In the genomic region with DNA sequence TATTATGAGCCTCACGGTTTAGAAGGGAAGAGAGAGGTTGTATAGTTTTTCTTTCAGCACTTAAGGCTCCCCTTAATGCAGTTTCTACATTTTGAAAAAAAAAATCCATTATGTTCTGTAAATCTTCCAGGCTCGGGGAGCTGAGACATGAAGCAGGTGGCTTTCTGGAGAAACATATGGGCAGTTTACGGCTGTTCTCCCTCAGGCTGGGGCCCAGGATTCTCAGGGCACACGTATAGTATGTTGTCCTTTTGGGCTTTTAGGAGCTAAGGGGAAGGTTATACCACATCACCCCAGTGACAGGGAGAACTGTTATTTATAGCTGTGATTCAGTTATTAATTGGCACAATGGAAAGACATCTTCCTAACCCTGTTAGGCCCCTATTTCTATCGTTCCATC, we compare ENCODE assay signal across 17 mouse cellular contexts. TPM values are rescaled to one million over a fixed set of nuclear protein-coding genes. Genes with fewer than 3 reads are reported as not detected.
A peak's percentile ranks its signal among the peaks of the same experiment; 100 is the strongest.
DNase-seq lines count a peak whose midpoint lies in the region; ATAC-seq and TF ChIP-seq lines count a peak whose summit lies in the region.
"Had no signal": no experiment of that assay in that cellular context is flagged by ENCODE, and none has a peak within 500 bp of the region (broad histone marks: within the 10 kb centered on the region; RNA-seq: fewer than 3 reads in every experiment).

No protein-coding gene starts in this region.

- no peaks in the 10 kb centered on the region for H3K27me3 ChIP-seq in hindbrain, embryonic 12.5 days
- no peaks in the 10 kb centered on the region for H3K27me3 ChIP-seq in hindbrain, postnatal 0 days (ENCODE audit: insufficient read depth, low read length)
- H3K27me3 ChIP-seq in kidney, embryonic 14.5 days (ENCODE audit: control insufficient read depth, insufficient read depth, low read length), result no peaks in the 10 kb centered on the region
- H3K27me3 ChIP-seq: limb, embryonic 12.5 days; liver, embryonic 13.5 days; lung, embryonic 15.5 days; midbrain, embryonic 15.5 days had no signal

- H3K9ac ChIP-seq in hindbrain, embryonic 12.5 days, result no peak overlapping the region
- H3K9ac ChIP-seq in hindbrain, postnatal 0 days (replicated peaks; ENCODE audit: low read length), result no peak overlapping the region
- H3K9ac ChIP-seq in kidney, embryonic 14.5 days (ENCODE audit: low read depth, low read length), result no peak overlapping the region
- H3K9ac ChIP-seq: limb, embryonic 12.5 days; liver, embryonic 13.5 days; lung, embryonic 15.5 days; midbrain, embryonic 15.5 days had no signal

- DNase-seq in hindbrain, postnatal 0 days (ENCODE audit: low spot score), result no peak
- DNase-seq in brain, adult 2 months (ENCODE audit: low read depth, low spot score), result peak; percentile 74
- DNase-seq in brain, embryonic 14.5 days (ENCODE audit: low read depth), result peak; percentile 62
- peak; percentile 29 for DNase-seq in mesoderm, embryonic 11.5 days (ENCODE audit: low read depth, low spot score)
- DNase-seq in lung, postnatal 10 days, result no peak
- DNase-seq: gastrocnemius, postnatal 36 days; liver, embryonic 13.5 days; right cerebral cortex, postnatal 25 days; thymus, postnatal 25 days had no signal

- no peak for TF ChIP-seq POLR2A in brain, embryonic 14.5 days (IDR thresholded peaks at IDR 0.05; ENCODE audit: borderline replicate concordance, extremely low read depth, insufficient read depth, insufficient read length, poor library complexity, severe bottlenecking)

- H3K4me1 ChIP-seq in hindbrain, embryonic 12.5 days, result peaks cover 6% of the 10 kb centered on the region; the same call in 1 of the 2 replicates
- 0 out of 2 replicates have a peak, but pooled peaks cover 3% of the 10 kb centered on the region for H3K4me1 ChIP-seq in hindbrain, postnatal 0 days (ENCODE audit: insufficient read depth, low read length)
- no peaks in the 10 kb centered on the region for H3K4me1 ChIP-seq in kidney, embryonic 14.5 days (ENCODE audit: control insufficient read depth, insufficient read depth, low read length)
- H3K4me1 ChIP-seq: liver, embryonic 13.5 days; lung, embryonic 15.5 days had no signal

- no peak overlapping the region for H3K4me3 ChIP-seq in hindbrain, embryonic 12.5 days
- H3K4me3 ChIP-seq in hindbrain, postnatal 0 days (ENCODE audit: low read length), result no peak overlapping the region
- H3K4me3 ChIP-seq in kidney, embryonic 14.5 days (ENCODE audit: low read length), result no peak overlapping the region
- H3K4me3 ChIP-seq: limb, embryonic 12.5 days; liver, embryonic 13.5 days; lung, embryonic 15.5 days; midbrain, embryonic 15.5 days had no signal

- TF ChIP-seq CTCF in hindbrain, postnatal 0 days (IDR thresholded peaks at IDR 0.05; ENCODE audit: low read depth), result no peak
- no peak for TF ChIP-seq CTCF in brain, embryonic 14.5 days (IDR thresholded peaks at IDR 0.05; ENCODE audit: borderline replicate concordance, extremely low read depth, insufficient read depth, insufficient read length)

- no peaks in the 10 kb centered on the region for H3K9me3 ChIP-seq in hindbrain, embryonic 12.5 days (replicated peaks)
- no peaks in the 10 kb centered on the region for H3K9me3 ChIP-seq in hindbrain, postnatal 0 days (ENCODE audit: low read length)
- no peaks in the 10 kb centered on the region for H3K9me3 ChIP-seq in kidney, embryonic 14.5 days (ENCODE audit: control insufficient read depth, low read length)
- H3K9me3 ChIP-seq: limb, embryonic 12.5 days; liver, embryonic 13.5 days; lung, embryonic 15.5 days; midbrain, embryonic 15.5 days had no signal

- WGBS in hindbrain, embryonic 12.5 days, result 52% methylated on average over 5 of the region's 5 CpGs
- 46% methylated on average over 5 of the region's 5 CpGs for WGBS in hindbrain, postnatal 0 days
- 33% methylated on average over 5 of the region's 5 CpGs for WGBS in kidney, embryonic 14.5 days

- no peak overlapping the region for H3K4me2 ChIP-seq in hindbrain, embryonic 12.5 days (replicated peaks)
- no peak overlapping the region for H3K4me2 ChIP-seq in hindbrain, postnatal 0 days (ENCODE audit: low read depth, low read length)
- no peak overlapping the region for H3K4me2 ChIP-seq in kidney, embryonic 14.5 days (replicated peaks; ENCODE audit: low read depth, low read length)
- H3K4me2 ChIP-seq: heart, embryonic 11.5 days; limb, embryonic 12.5 days; liver, embryonic 13.5 days; lung, embryonic 15.5 days; midbrain, embryonic 15.5 days had no signal

- no peak for ATAC-seq in hindbrain, embryonic 12.5 days (ENCODE audit: low FRiP score)
- no peak for ATAC-seq in hindbrain, postnatal 0 days
- no peak for ATAC-seq in kidney, embryonic 14.5 days (ENCODE audit: low FRiP score, low TSS enrichment)
- ATAC-seq: intestine, embryonic 16.5 days; midbrain, embryonic 15.5 days had no signal

- H3K27ac ChIP-seq in hindbrain, embryonic 12.5 days, result 0 out of 2 replicates have a peak overlapping the region, but pooled peaks have one; percentile 2
- H3K27ac ChIP-seq in hindbrain, postnatal 0 days, result no peak overlapping the region
- no peak overlapping the region for H3K27ac ChIP-seq in kidney, embryonic 14.5 days (ENCODE audit: low read depth, low read length)
- H3K27ac ChIP-seq: kidney, postnatal 0 days; limb, embryonic 12.5 days; liver, embryonic 13.5 days; lung, embryonic 15.5 days; midbrain, embryonic 15.5 days had no signal

- H3K36me3 ChIP-seq in hindbrain, embryonic 12.5 days, result no peaks in the 10 kb centered on the region
- no peaks in the 10 kb centered on the region for H3K36me3 ChIP-seq in hindbrain, postnatal 0 days (ENCODE audit: insufficient read depth, low read length)
- H3K36me3 ChIP-seq in kidney, embryonic 14.5 days (ENCODE audit: control insufficient read depth, insufficient read depth, low read length), result no peaks in the 10 kb centered on the region
- H3K36me3 ChIP-seq: limb, embryonic 12.5 days; liver, embryonic 13.5 days; lung, embryonic 15.5 days; midbrain, embryonic 15.5 days had no signal

RNA-seq across cellular contexts. Expression of gene Fam171b, which starts 12.7 kb away (rescaled TPM):
- 53.2 and 55.9 TPM in 2 replicates for polyA plus RNA-seq in hindbrain, embryonic 12.5 days (2016; fragmentation: Nextera tagmentation; extraction: Ambion mirVana)
- total RNA-seq in hindbrain, postnatal 0 days (2014; rRNA removed), result 70.3 and 75.5 TPM in 2 replicates
- polyA plus RNA-seq in hindbrain, postnatal 0 days (2015; fragmentation: Nextera tagmentation; extraction: Ambion mirVana), result 69.0 and 72.1 TPM in 2 replicates
- polyA plus RNA-seq in brain, embryonic 14.5 days (2012; rRNA removed), result 37.4 and 49.8 TPM in 2 replicates
- 5.3 and 5.5 TPM in 2 replicates for polyA plus RNA-seq in kidney, embryonic 14.5 days (2014; fragmentation: Nextera tagmentation; extraction: Ambion mirVana)

Comparison
In these comparisons a context has a peak if more than half of its experiments do, and no peak if none do; other contexts are left out.
1. DNase-seq: peak in brain, adult 2 months (single experiment), brain, embryonic 14.5 days (single experiment) and mesoderm, embryonic 11.5 days (single experiment); none in hindbrain, postnatal 0 days (single experiment) and lung, postnatal 10 days (single experiment).